Mouse (Mus musculus) kidney, postnatal 0 days (tissue): Measurements from ENCODE around the gene Ccdc187. TPM values are rescaled to one million over a fixed set of nuclear protein-coding genes. Genes with fewer than 3 reads are reported as not detected.

Source experiments
- ATAC-seq: fragments of 200-750 bp; cut with Nextera tagmentation; replicated peaks from 2 replicates; pipeline ENCODE4 v1.8.0; 2017; ENCODE audit warnings: low read depth, moderate number of reproducible peaks, moderate TSS enrichment, moderate library complexity; ENCODE audit not compliant: low FRiP score
- DNase-seq: peaks from one replicate; pipeline ENCODE4 v3.0.0-alpha.2; 2016; ENCODE audit warnings: low spot score
- H3K27ac ChIP-seq: fragments of 300-500 bp; sonication (generic); 2 replicates; pipeline ENCODE4 v1.5.1; 2014; ENCODE audit warnings: mild to moderate bottlenecking
- H3K27me3 ChIP-seq: fragments of 300-500 bp; sonication (generic); 2 replicates; pipeline ENCODE4 v1.6.1; 2014; ENCODE audit warnings: low read length, mixed read lengths; ENCODE audit not compliant: insufficient read depth
- H3K36me3 ChIP-seq: fragments of 300-500 bp; sonication (generic); 2 replicates; pipeline ENCODE4 v1.6.1; 2014; ENCODE audit warnings: low read length, mixed read lengths; ENCODE audit not compliant: insufficient read depth
- H3K4me1 ChIP-seq: fragments of 300-500 bp; sonication (generic); replicated peaks from 2 replicates; pipeline ENCODE4 v1.6.1; 2014; ENCODE audit warnings: antibody characterized with exemption, low read length, mixed read lengths; ENCODE audit not compliant: insufficient read depth
- H3K4me2 ChIP-seq: fragments of 300-500 bp; sonication (generic); 2 replicates; pipeline ENCODE4 v1.6.1; 2014; ENCODE audit warnings: mild to moderate bottlenecking, low read length, moderate library complexity, mixed read lengths
- H3K4me3 ChIP-seq: fragments of 300-500 bp; sonication (generic); replicated peaks from 2 replicates; pipeline ENCODE4 v1.5.1; 2014; ENCODE audit warnings: low read depth, low read length
- H3K9ac ChIP-seq: fragments of 300-500 bp; sonication (generic); 2 replicates; pipeline ENCODE4 v1.6.1; 2014; ENCODE audit warnings: low read depth, low read length
- H3K9me3 ChIP-seq: fragments of 300-500 bp; sonication (generic); replicated peaks from 2 replicates; pipeline ENCODE4 v1.6.1; 2016; ENCODE audit warnings: low read length, inconsistent platforms, mixed read lengths
- CTCF ChIP-seq: IDR thresholded peaks from 2 replicates; pipeline ENCODE4 v1.5.1; 2016; ENCODE audit warnings: antibody characterized with exemption, low read depth, mild to moderate bottlenecking, moderate library complexity
- WGBS: fragments of 180-500 bp; shearing (Covaris S2); extraction: QIAGEN DNeasy Blood & Tissue Kit; methylation state at CpG from one replicate; pipeline ENCODE4 v1.1.7; 2014; 5-methylcytosine and 5-hydroxymethylcytosine counted together
- polyA plus RNA-seq: library from polyadenylated mRNA; unstranded; fragments of >200 nt; fragmentation: Nextera tagmentation; extraction: Ambion mirVana; gene quantifications from 2 replicates; pipeline ENCODE4 v1.2.1, GENCODE M21; 2015

Gene Ccdc187
- polyA plus RNA-seq, 1 experiment from 2014 or later, result not detected

DNA sequence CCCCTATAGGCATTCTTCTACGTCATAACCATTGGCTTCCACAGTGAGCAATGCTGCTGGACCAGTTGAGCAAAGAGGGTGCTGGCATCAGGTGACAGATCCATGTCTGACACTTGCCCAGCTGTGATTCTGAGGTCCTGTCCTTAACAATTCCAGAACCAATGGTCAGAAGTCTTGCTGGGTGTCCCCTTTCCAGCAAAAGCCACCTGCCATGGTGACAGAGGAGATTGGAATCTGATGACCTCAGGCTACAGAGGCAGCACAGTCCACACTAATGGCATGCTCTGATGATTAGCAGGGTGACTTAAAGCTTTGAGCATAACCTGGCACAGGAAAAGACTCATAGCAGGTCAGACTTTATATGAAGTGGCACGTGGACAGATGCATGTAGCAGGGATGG, 11.2 kb upstream of the Ccdc187 start:
- H3K36me3 ChIP-seq, result no peaks in the 10 kb centered on the region
- WGBS, result 66% methylated on average over 2 of the region's 2 CpGs
- H3K9ac ChIP-seq, result no peak overlapping the region
- no peak overlapping the region for H3K27ac ChIP-seq
- H3K4me2 ChIP-seq, result no peak overlapping the region
- DNase-seq (no peak), ATAC-seq (no peak)
- no peak for TF ChIP-seq CTCF
- 0 out of 2 replicates have a peak, but pooled peaks cover 6% of the 10 kb centered on the region for H3K4me1 ChIP-seq
- H3K9me3 ChIP-seq, result no peaks in the 10 kb centered on the region
- no peaks in the 10 kb centered on the region for H3K27me3 ChIP-seq
- no peak overlapping the region for H3K4me3 ChIP-seq

DNA sequence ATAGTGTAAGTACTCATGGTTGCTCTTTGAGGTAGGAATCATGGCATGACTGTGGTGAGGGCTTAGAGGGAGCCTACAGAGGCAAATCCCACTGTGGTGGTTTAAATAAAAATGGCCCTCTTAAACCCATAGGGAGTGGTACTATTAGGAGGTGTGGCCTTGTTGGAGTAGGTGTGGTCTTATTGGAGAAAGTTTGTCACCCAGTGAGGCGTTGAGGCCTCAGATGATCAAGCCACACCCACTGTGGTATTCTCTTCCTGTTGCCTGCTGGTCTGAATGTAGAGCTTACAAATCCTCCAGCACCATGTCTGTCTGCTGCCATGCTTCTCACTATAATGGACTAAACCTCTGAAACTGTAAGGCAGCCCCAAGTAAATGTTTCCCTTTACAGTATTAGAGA, 10.4 kb upstream of the Ccdc187 start:
- no peak overlapping the region for H3K4me2 ChIP-seq
- ATAC-seq (no peak), DNase-seq (no peak)
- WGBS, result 67% methylated on average over 1 of the region's 1 CpGs
- no peak overlapping the region for H3K4me3 ChIP-seq
- H3K36me3 ChIP-seq, result no peaks in the 10 kb centered on the region
- 0 out of 2 replicates have a peak, but pooled peaks cover 3% of the 10 kb centered on the region for H3K4me1 ChIP-seq
- H3K9ac ChIP-seq, result no peak overlapping the region
- H3K27ac ChIP-seq, result no peak overlapping the region
- TF ChIP-seq CTCF, result no peak
- H3K9me3 ChIP-seq, result no peaks in the 10 kb centered on the region
- H3K27me3 ChIP-seq, result no peaks in the 10 kb centered on the region

DNA sequence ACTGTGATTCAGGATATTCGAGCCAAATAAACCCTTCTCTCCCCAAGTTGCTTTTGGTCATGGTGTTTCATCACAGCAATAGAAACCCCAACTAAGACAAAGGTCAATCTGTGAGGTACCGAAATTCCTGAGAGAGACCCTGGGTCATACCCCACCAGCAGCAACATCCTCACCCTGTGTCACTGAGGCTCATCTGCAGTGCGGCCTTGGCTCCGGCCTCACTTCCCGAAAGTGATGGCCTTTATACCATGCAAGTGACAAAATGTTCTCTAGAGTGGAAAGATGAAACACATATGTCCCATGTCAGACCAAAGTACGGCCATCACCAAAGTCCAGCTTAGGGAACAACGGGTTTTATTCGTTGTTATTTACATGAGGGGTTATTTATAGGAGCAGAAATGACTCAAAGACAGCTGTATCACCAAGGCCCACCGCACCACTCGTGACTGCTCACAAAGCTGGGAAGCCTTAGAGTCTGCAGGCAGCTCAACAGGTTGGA, 7.7 kb upstream of the Ccdc187 start:
- peaks cover 5% of the 10 kb centered on the region for H3K4me1 ChIP-seq
- no peak overlapping the region for H3K9ac ChIP-seq
- no peak for ATAC-seq
- H3K4me3 ChIP-seq, result no peak overlapping the region
- WGBS, result 77% methylated on average over 10 of the region's 10 CpGs
- H3K36me3 ChIP-seq, result no peaks in the 10 kb centered on the region
- H3K4me2 ChIP-seq, result no peak overlapping the region
- no peak for DNase-seq
- no peak for TF ChIP-seq CTCF
- no peaks in the 10 kb centered on the region for H3K9me3 ChIP-seq
- no peaks in the 10 kb centered on the region for H3K27me3 ChIP-seq
- H3K27ac ChIP-seq, result no peak overlapping the region

DNA sequence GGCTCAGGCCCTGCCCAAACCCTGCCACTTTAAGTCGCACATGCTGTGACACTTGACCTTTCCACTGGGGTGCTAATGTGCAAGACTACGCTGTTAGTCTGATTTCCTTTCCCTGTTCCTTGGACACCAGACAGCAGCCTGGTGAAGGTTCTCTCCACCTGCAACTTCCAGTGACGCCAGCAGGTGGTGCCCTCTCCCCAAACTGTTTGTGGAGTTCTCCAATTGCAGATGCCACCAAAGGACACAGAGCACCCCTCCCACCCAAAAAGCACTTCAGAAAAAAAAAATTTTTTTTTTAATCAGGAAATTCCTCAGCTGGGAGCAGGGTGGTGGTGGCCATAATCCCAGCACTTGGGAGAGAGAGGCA, 6.4 kb upstream of the Ccdc187 start:
- ATAC-seq, result 0 out of 2 replicates have a peak, but pooled peaks have one; percentile 13
- peak; percentile 87 for TF ChIP-seq CTCF
- H3K27ac ChIP-seq, result no peak overlapping the region

DNA sequence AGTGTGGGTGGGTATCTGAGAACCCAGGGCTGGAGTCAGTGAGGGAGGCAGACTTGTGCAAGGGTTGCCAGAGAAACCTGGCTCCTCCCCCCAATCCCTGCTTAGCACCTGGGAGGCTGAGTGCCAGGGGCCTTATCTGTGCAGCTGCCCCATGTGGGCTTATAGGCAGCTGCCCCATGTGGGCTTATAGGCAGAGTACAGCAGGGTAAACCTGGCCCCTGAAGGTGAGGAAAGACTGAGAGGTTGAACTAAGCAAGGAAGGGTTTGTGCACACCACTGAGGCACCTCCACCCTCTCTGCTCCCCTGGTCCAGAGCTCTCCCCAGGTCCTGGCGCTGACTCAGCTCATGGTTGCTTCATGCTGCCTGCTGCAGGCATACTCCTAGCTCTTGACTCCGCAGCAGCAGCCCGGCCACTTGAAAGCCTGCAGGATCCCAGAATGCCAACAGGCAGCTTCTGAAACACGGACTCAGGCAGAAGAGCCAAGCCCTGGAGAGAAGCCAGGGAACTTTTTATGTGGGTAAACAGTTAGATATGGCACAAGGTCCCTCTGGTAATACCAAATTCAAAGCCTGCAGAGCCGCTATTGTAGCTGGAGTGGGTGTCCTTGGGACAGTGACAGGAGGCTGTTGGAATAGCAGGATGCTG, 5.9 kb upstream of the Ccdc187 start:
- Histone ChIP-seq H3K4me2 (no peak overlapping the region), H3K27ac (no peak overlapping the region), H3K9ac (0 out of 2 replicates have a peak overlapping the region, but pooled peaks have one; percentile 13), H3K27me3 (no peaks in the 10 kb centered on the region), H3K36me3 (no peaks in the 10 kb centered on the region), H3K9me3 (no peaks in the 10 kb centered on the region), H3K4me1 (peaks cover 15% of the 10 kb centered on the region), H3K4me3 (no peak overlapping the region)
- DNase-seq (no peak), ATAC-seq (0 out of 2 replicates have a peak, but pooled peaks have one; percentile 9)
- TF ChIP-seq CTCF, result no peak
- WGBS, result 50% methylated on average over 5 of the region's 5 CpGs

More for the DNA sequence above, 6.4 kb upstream of the Ccdc187 start:
- Histone ChIP-seq H3K9me3 (no peaks in the 10 kb centered on the region), H3K9ac (no peak overlapping the region), H3K4me1 (peaks cover 15% of the 10 kb centered on the region), H3K4me3 (no peak overlapping the region), H3K4me2 (no peak overlapping the region), H3K36me3 (no peaks in the 10 kb centered on the region), H3K27me3 (no peaks in the 10 kb centered on the region)
- 0% methylated on average over 3 of the region's 3 CpGs for WGBS
- DNase-seq, result peak; percentile 90

DNA sequence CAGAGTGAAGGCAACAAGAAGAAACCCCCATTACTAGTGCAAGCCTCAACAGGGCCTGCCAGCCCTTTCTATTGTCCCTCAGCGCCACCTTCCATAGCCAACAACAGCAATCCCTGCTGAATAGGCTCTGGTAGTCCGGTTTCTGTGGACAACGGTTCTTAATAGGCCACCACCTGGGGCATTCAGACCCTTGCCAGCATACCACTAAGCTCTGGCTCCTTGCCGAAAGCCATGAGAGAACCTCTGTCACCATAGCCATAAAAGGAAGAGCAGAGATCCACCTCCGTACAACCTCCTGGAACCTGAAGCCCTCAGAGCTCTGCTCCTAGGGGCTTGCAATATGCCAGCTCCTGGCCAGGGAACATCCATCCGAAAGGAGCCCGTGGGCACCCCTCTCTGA, 5.0 kb upstream of the Ccdc187 start:
- no peak overlapping the region for H3K27ac ChIP-seq
- H3K9me3 ChIP-seq, result no peaks in the 10 kb centered on the region
- no peak for DNase-seq
- no peaks in the 10 kb centered on the region for H3K27me3 ChIP-seq
- 50% methylated on average over 7 of the region's 7 CpGs for WGBS
- peaks cover 15% of the 10 kb centered on the region for H3K4me1 ChIP-seq
- no peak overlapping the region for H3K4me2 ChIP-seq
- no peak overlapping the region for H3K4me3 ChIP-seq
- H3K9ac ChIP-seq, result no peak overlapping the region
- H3K36me3 ChIP-seq, result no peaks in the 10 kb centered on the region
- TF ChIP-seq CTCF, result no peak
- ATAC-seq, result no peak
